Mouse (Mus musculus) cortical plate, adult 2 months (tissue): ENCODE results near the gene Ints7.

Experiments
- CTCF ChIP-seq: fragments of 200-500 bp; IDR thresholded peaks from 2 replicates; pipeline ENCODE4 v1.5.1; 2011; ENCODE audit warnings: mild to moderate bottlenecking, control low read depth, low read length; ENCODE audit not compliant: insufficient read depth; ENCODE audit errors: extremely low read depth
- POLR2A ChIP-seq: fragments of 200-500 bp; IDR thresholded peaks from 2 replicates; pipeline ENCODE4 v1.6.1; 2011; ENCODE audit warnings: mild to moderate bottlenecking, low read length, control low read depth; ENCODE audit not compliant: insufficient read depth; ENCODE audit errors: extremely low read depth

GRCm38 (mm10) chr1:191543747-191544146 lies 31.7 kb upstream of the Ints7 start:
- TF ChIP-seq POLR2A (no peak), CTCF (no peak)
